Mouse (Mus musculus): ENCODE measurements around the gene Npy1r.

Npy1r gene

GRCm38 (mm10) chr8:66696970-66697843 lies at the start of gene Npy1r:
Npy1r (plus strand) TSS chr8:66697192.
- no peak for DNase-seq (ENCODE audit: low read depth)

DNA sequence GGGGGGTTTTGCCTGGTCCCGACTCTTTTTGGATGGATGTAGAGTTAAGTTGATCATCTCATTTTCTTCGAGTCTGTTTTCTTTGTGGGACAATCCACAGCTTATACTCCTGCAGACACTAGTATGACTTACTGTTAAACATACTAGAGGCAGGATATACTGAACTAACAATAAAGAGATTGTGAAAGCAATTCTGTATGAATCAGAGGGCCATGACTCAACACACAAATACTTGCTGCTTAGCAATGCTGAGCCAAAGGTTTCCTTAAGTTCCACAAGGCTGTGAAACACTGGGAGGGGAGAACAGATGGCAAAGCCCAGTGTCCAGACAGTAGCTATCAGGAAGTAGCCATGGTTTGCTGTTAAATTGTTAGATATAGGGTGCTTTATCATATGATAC lies 15.7 kb upstream of the Npy1r start:
- no peak for DNase-seq (ENCODE audit: low read depth)

DNA sequence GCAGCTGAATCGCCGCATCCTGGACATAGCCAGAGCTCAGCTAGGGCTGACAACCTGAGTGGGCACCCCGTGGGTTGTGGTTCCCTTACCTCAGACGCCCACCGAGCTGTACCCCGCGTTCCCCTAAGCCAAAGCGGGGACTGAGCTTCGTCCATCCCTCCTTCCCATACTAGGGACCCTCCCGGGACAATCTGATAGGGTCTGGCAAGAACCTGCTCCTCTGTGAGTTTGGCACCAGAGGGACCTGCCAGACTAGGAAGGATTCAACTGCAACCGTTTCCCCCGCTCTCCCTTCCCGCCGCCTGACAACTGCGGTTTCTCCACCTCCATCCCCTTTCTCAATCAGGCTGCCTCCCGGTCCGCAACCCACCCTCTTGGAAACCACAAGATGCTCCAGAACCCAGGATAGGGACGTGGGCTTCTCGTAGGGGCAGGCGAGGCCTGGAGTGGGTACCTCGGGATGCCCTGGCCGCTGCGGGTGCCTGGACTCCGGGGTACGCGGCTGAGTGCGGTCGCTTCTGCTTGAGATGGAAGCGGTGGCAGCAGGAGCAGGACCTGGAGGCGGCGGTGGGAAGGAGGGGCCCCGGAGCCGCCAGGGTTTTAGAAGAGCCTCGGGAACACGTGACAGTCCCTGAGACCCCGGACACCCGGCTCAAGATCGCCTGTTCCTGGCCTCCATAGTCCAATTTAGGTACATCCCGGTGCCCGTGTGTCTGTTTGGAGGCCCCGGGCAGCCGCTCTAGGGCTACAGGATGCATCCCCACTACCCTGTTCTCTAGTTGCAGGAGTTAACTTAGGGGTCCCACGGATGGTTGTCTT lies 9.3 kb upstream of the Npy1r start, which contains the start of gene Npy5r:
Gene Npy5r (minus strand): TSS at position 618 of the 819 bp plus-strand sequence.
- no peak for DNase-seq (ENCODE audit: low read depth)

DNA sequence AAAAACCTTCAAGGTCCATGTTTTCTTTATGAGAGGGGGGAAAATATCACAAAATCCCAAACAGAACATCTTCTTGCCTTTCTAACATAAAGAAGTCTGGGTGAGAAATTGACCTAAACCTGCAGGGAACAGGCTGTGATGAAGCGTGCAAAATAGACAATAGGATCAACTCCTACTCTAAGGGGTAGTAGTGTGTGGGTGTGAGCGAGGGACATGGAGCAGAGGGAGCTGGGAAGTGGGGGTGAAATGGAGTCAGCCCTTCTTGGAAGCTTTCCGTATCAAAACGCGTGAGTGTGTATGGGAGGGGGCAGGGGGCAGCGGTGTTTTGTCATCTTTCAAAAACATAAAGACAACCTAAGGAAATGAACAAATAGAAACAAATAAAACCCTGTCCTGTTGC lies 8.6 kb upstream of the Npy1r start:
- no peak for DNase-seq (ENCODE audit: low read depth)

DNA sequence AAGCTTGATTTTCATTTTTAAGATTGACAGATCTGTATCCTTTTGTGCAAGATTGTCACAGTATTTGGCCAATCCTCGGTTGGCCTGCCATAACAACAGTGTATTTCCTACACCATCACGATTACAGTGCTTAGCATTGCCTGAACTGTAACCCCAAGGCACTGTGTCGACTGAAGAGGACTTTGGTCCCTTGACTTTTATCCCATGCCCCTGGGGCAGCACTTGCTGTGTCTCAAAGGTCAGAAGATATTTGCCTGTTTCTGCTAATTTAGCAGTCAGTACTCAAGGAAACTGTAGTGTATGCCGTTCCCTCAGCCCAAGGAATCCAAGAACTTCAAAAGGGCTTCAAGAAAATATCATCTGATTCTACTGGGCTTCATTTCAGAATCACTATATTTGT lies 8.2 kb upstream of the Npy1r start:
- DNase-seq (ENCODE audit: low read depth) = no peak

DNA sequence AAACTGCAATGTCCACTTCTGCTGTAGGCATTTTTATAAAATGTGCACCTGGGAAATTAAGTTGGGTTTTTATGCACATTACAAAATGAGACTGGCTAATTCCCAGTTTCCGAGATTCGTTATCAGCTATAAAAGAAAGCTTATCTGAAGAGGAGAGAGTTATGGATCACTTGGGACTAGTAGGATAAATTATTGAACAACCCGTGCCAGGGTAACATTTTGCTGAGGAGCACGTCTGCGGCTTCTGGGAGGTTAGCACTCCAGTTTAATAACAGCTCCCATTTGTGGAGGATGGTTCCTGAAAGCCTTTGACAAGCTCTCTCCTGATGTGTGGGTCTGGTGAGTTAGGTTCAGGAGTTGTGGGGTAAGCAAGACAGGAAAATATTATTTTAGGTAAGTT lies 6.6 kb upstream of the Npy1r start:
- no peak for DNase-seq (ENCODE audit: low read depth)

- DNase-seq (ENCODE audit: low read depth) = no peak
Measured at GRCm38 (mm10) chr8:66698011-66698410, 1.0 kb downstream of the Npy1r start.

DNA sequence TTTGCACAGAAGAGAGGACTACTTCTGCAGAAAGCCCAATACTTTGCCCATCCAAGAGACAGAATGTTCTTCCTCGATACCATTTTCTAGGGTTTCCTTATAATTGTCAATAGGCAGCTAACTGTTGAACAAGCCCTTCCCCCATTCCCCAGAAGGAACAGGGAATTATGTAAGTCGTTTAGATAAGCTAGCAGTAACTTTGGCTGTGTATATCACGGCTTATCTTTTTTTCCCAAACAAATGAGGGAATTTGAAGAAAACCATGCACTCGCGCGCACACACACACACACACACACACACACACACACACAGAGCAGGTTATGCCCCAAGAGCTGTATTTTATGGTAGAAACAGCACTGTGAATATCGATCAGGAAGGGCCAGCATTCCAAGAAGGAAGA lies 1.8 kb downstream of the Npy1r start:
- DNase-seq (ENCODE audit: low read depth) = no peak

DNA sequence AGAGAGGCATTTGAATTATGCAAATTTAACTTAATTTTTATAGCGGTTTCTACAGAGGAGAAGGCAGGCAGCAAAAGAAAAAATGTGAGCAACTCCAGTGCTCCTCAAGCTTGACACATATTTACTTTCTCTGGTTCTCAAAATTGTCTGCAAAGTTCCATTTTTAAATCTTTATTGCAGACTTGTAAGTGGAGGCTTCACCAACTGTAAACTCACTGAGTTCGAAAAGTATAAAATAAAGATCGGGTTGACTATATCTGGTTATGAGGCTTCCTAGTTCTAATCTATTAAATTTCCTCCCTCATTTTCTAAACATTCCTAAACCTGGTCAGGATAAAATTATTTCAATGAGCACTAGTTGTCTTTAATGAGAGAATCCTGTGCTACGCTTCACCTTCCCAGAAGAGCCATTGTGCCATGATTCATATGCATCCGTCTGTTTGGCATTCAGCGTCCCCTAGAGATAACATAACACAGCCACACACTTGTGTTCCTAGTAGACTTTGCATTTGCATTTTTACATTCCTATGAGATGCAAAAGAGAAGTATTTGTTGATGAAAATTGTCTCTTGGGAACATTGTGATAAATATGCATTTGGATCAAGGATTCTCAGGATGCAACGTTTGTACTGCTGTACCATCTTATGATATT lies 17.5 kb downstream of the Npy1r start:
- no peak for DNase-seq (ENCODE audit: low read depth)

DNA sequence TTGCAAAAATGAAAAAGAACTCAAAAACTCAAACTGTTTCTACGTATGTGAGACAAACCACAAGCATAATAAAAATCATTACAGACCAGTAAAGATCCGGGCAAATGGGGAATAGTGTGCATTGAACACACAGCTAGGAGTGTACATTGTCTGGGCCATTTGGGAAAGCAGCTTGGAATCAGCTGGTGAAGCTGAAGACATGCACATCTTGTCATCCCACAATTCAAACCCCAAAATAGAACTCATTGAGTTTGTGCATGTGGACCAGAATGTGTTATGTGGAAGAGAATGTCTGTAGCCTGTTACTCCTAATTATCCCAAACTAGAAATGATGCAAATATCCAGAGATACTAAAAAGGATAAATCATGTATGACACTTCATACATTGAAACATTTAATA lies 25.8 kb downstream of the Npy1r start:
- DNase-seq (ENCODE audit: low read depth) = no peak

DNA sequence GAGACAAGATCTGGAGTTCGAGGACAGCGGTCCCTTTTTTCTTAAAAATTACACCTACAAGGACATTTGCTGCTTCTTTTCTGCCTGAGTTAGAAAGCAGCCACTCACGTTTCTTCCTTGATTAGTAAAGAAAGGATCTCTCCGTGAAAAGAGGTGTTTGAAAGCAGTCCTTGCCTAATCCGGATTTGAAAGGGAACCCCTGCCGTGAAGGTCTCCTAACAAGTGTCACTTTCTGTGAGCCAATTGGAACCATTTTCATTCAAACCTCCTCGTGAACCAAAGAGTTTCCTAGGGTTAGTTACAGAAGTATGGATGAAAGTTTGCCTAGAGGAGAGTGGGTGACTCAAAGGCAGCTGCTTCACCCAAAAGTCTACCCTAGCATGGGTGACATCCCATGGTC lies 32.5 kb downstream of the Npy1r start:
- no peak for DNase-seq (ENCODE audit: low read depth)

DNA sequence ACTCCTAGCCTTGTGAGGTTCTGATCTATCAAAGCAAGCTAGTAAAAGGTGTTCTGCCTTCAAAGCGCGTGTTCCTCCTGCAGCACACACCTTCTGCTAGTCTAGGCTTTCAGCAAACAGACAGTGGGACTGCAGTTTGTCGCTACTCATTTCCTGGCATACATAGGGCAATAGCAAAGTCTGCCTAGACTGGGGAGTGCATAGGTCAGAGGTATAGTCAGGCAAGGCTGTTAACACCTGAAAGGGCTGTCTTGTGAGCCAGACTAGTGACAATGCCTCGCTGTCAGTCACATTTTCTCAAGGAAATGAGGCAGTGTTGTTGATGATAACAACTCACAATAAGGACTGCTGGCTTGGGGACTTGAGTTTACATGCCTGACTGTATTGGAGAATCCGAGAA lies 35.0 kb downstream of the Npy1r start:
- DNase-seq (ENCODE audit: low read depth) = no peak

DNA sequence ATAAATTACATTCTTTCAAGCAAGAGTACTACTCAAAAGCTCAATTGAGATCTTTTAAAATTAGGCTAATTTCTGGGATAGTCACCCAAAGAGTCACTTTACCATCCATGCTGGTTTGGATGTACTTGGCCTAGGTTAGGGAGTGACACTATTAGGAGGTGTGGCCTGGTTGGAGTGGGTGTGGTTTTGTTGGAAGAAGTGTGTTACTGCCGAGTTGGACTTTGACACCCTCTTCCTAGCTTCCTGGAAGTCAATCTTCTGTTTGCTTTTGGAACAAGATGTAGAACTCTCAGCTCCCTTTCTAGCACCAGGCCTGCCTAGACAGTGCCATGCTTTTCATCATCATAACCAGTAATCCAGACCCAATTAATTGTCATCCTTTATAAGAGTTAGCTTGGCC lies 45.4 kb downstream of the Npy1r start:
- no peak for DNase-seq (ENCODE audit: low read depth)

GRCm38 (mm10) chr8:66745612-66746011 lies 48.6 kb downstream of the Npy1r start:
- no peak for DNase-seq (ENCODE audit: low read depth)

GRCm38 (mm10) chr8:66751621-66752020 lies 54.6 kb downstream of the Npy1r start:
- DNase-seq (ENCODE audit: low read depth) = no peak

DNA sequence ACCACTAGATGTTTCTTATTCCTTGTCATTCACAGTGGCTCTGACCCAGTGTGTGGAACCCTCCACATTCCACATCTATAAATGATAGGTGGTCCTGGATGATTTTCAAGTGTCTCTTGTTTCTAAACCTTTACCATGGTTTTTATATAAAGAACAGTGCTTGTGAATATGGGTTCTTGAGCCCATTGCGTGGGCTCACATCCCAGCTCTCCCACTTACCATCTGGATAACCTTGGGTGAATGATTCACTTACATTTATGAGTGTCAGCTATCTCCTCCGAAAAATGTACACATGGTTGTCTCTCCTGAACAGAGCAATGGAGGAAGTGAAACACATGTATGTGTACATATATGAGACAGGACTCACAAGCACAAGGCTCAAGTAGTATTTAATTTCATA lies 59.2 kb downstream of the Npy1r start:
- DNase-seq (ENCODE audit: low read depth) = no peak

Data from c-Kit-positive CD71-negative TER-119-negative erythroid progenitor cells, embryonic 14.5 days (primary cell).